Mouse (Mus musculus) liver, adult 2 months (tissue): ENCODE results near the gene Lama2. TPM values are rescaled to one million over a fixed set of nuclear protein-coding genes. Genes with fewer than 3 reads are reported as not detected.
A peak's percentile ranks its signal among the peaks of the same experiment; 100 is the strongest.

Source experiments
- DNase-seq: peaks from one replicate; pipeline ENCODE4 v3.0.0-alpha.2; 2011; ENCODE audit warnings: low read depth, low spot score; ENCODE audit errors: extremely low read depth
- H3K27ac ChIP-seq: fragments of 200-500 bp; replicated peaks from 2 replicates; pipeline ENCODE4 v1.5.1; 2012; ENCODE audit warnings: low read depth, mild to moderate bottlenecking, control low read depth, inconsistent platforms, low read length; ENCODE audit not compliant: insufficient read depth
- H3K27me3 ChIP-seq: fragments of 200-500 bp; 2 replicates; pipeline ENCODE4 v1.6.1; 2012; ENCODE audit warnings: mild to moderate bottlenecking, moderate library complexity, low read length, inconsistent platforms; ENCODE audit not compliant: control insufficient read depth, insufficient read depth
- H3K36me3 ChIP-seq: fragments of 200-500 bp; 2 replicates; pipeline ENCODE4 v1.6.1; 2012; ENCODE audit warnings: low read length, inconsistent platforms; ENCODE audit not compliant: control insufficient read depth, insufficient read depth
- H3K4me1 ChIP-seq: fragments of 200-500 bp; 2 replicates; pipeline ENCODE4 v1.6.1; 2011; ENCODE audit warnings: low read length; ENCODE audit not compliant: control insufficient read depth, insufficient read depth
- H3K4me3 ChIP-seq: fragments of 200-500 bp; 2 replicates; pipeline ENCODE4 v1.5.1; 2011; ENCODE audit warnings: low read depth, mild to moderate bottlenecking, control low read depth, low read length, moderate library complexity; ENCODE audit not compliant: insufficient read depth
- H3K79me2 ChIP-seq: fragments of 200-500 bp; 2 replicates; pipeline ENCODE4 v1.6.1; 2012; ENCODE audit warnings: inconsistent platforms, mild to moderate bottlenecking, low read length, moderate library complexity; ENCODE audit not compliant: control insufficient read depth, insufficient read depth
- H3K9ac ChIP-seq: fragments of 200-500 bp; 2 replicates; pipeline ENCODE4 v1.6.1; 2012; ENCODE audit warnings: low read depth, mild to moderate bottlenecking, control low read depth, inconsistent platforms, low read length
- CTCF ChIP-seq: fragments of 200-500 bp; IDR thresholded peaks from 2 replicates; pipeline ENCODE4 v1.5.1; 2011; ENCODE audit warnings: low read depth, low read length, control low read depth
- POLR2A ChIP-seq: fragments of 200-500 bp; IDR thresholded peaks from 2 replicates; pipeline ENCODE4 v1.6.1; 2011; ENCODE audit warnings: low read length, control low read depth; ENCODE audit not compliant: insufficient read depth; ENCODE audit errors: extremely low read depth
- WGBS: fragments of 180-500 bp; shearing (Covaris S2); methylation state at CpG from one replicate; pipeline ENCODE4 v1.1.7; 2018; 5-methylcytosine and 5-hydroxymethylcytosine counted together
- polyA plus RNA-seq: library from polyadenylated mRNA; depleted of rRNA; stranded (reverse); fragments of >200 nt; gene quantifications from 2 replicates; pipeline ENCODE4 v1.2.3, GENCODE M21; 2012
- total RNA-seq: library from RNA; depleted of rRNA; stranded (reverse); fragments of >200 nt; gene quantifications from 2 replicates; pipeline ENCODE4 v1.2.3, GENCODE M21; 2014

Gene Lama2
- total and polyA plus RNA-seq, 2 experiments: 1.1 to 1.9 TPM

DNA sequence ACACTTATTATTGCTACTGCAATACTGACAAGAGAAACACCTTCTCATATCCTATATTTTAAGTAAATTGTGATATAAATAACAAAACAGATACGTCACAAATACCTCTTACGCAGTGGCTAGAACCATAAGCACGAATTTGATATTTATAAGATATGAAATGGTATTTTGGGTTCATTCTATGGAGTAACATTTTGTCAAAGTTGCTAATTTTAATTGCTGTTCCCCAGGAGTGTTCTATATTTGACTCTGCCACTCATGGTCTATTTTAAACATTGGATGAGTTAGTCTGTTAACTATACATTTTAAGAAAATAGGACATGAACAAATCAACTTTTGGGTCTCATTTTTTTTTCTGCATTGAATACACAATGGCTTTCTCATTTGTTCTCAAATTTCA, 469.3 kb downstream of the Lama2 start:
- WGBS: 82% methylated on average over 3 of the region's 3 CpGs

DNA sequence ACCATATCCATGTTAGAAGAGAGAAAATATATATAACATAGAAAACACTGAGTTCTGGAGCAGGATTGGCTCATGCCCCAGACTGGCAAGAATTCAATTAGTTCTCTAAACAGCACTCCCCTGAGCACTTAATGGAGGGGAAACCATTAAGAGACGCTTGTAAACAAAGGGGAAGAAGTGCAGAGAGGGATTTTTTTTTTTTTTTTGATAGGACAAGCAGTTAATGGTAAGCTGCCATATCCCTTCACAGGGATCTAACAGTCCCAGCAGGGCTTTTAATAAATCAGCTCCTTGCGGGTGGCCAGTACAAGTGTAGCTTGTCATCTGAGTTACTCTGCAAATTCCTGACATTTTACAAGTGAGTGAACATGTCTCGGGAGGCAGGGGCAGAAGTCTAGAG, 479.1 kb downstream of the Lama2 start:
- DNase-seq: no peak
- Histone ChIP-seq H3K4me1 (no peaks in the 10 kb centered on the region), H3K27me3 (no peaks in the 10 kb centered on the region), H3K27ac (no peak overlapping the region), H3K36me3 (no peaks in the 10 kb centered on the region), H3K4me3 (no peak overlapping the region), H3K9ac (no peak overlapping the region), H3K79me2 (no peaks in the 10 kb centered on the region)
- TF ChIP-seq POLR2A: no peak
- no peak for TF ChIP-seq CTCF
- WGBS: 66% methylated on average over 3 of the region's 3 CpGs

More for the DNA sequence above, 469.3 kb downstream of the Lama2 start:
- TF ChIP-seq CTCF: no peak
- TF ChIP-seq POLR2A: no peak
- no peak overlapping the region for H3K9ac ChIP-seq
- H3K4me1 ChIP-seq: no peaks in the 10 kb centered on the region
- H3K27ac ChIP-seq: no peak overlapping the region
- H3K79me2 ChIP-seq: no peaks in the 10 kb centered on the region
- no peak for DNase-seq
- no peaks in the 10 kb centered on the region for H3K27me3 ChIP-seq
- H3K36me3 ChIP-seq: no peaks in the 10 kb centered on the region
- H3K4me3 ChIP-seq: no peak overlapping the region

DNA sequence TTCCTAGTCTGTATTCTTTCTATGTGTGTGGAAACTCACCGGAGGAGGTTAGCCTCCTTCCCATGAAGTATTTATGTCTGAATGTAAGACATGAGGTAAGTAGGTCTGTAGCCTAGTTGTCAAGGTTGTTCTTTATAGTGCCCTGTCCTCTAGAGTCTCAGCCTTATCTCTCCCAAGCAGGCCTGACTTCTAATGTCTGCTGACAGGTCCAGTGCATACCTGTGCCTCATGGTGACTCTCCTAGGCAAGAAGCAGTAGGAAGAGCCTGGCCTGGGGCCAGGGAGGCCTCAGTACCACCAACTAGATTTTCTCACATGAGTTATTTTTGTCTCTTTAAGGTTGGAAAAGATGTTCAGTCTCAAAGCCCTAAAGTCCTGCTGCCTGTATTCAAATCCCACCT, 483.8 kb downstream of the Lama2 start:
- peaks cover 2% of the 10 kb centered on the region; the same call in 1 of the 2 replicates for H3K4me1 ChIP-seq
- no peak for TF ChIP-seq POLR2A
- no peak for TF ChIP-seq CTCF
- DNase-seq: no peak
- H3K27me3 ChIP-seq: no peaks in the 10 kb centered on the region
- H3K27ac ChIP-seq: no peak overlapping the region
- no peak overlapping the region for H3K4me3 ChIP-seq
- whole genome bisulfite sequencing: 95% methylated on average over 1 of the region's 1 CpGs
- H3K9ac ChIP-seq: no peak overlapping the region
- no peaks in the 10 kb centered on the region for H3K36me3 ChIP-seq
- no peaks in the 10 kb centered on the region for H3K79me2 ChIP-seq

DNA sequence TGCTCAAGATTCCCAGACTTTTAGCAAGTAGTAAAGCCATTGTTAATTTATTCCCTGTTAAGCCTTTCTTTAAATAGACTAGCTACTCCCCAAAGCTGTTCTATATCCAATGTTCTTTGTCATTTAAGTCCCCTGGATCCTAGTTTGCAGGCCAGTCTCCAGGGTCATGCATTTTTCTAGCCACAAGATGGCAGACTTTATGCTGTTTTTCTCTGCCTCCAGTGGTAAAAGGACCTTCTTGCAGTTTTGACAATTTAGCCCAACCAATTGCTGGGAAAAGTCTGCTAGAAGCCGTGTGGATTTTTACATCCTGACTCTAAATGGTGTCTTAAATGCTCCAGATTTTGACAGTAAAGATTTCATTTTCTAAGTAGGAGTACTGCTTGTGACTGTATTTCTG, 486.4 kb downstream of the Lama2 start:
- H3K27me3 ChIP-seq: no peaks in the 10 kb centered on the region
- TF ChIP-seq POLR2A (no peak), CTCF (peak; percentile 20; the same call in 1 of the 2 replicates)
- H3K9ac ChIP-seq: no peak overlapping the region
- no peaks in the 10 kb centered on the region for H3K36me3 ChIP-seq
- 2% methylated on average over 1 of the region's 1 CpGs for WGBS
- no peak overlapping the region for H3K27ac ChIP-seq
- no peaks in the 10 kb centered on the region for H3K79me2 ChIP-seq
- no peak overlapping the region for H3K4me3 ChIP-seq
- peaks cover 2% of the 10 kb centered on the region; the same call in 1 of the 2 replicates for H3K4me1 ChIP-seq
- peak; percentile 56 for DNase-seq

DNA sequence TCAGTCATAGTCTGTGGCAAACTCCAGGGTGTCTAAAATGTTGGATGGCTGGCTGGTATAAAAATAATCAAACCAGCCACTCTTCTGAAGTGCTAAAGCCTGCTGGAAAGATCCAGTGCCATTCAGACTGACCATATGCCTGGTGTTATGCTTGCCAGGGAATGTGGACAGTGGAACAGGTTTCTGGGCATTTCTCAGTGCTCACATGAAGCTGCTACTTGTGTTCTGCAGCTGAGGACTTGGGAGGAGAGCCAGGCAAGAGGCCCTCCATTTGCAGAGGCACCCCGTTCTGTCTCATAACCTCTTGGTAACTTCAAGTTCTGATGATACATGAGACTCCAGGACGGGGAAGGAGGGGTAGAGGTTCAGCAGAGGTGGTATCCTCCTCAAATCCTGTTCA, 492.1 kb downstream of the Lama2 start:
- WGBS: 77% methylated on average over 2 of the region's 2 CpGs
- no peak for DNase-seq
- Histone ChIP-seq H3K36me3 (no peaks in the 10 kb centered on the region), H3K4me3 (no peak overlapping the region), H3K79me2 (no peaks in the 10 kb centered on the region), H3K27ac (no peak overlapping the region), H3K27me3 (no peaks in the 10 kb centered on the region), H3K4me1 (no peaks in the 10 kb centered on the region), H3K9ac (no peak overlapping the region)
- no peak for TF ChIP-seq POLR2A
- no peak for TF ChIP-seq CTCF

DNA sequence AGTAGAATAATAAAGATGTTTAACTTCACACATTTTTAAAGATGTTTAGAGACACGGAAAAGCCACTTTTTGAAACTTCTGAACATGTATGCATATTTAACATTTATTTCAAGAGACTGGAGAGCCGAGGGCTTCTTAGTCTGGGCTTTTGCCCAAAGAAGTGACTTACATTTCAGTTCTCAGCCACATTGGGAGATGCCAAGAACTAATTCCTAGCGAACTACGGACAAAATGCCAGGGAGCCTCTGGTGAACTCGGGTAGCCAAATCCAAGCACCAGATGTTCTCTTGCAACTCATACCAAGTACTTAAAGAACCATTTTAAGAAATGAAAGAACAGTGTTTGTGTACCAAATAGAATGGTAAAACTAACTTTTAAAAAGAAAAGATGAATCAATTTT, 495.8 kb downstream of the Lama2 start:
- no peak overlapping the region for H3K9ac ChIP-seq
- TF ChIP-seq POLR2A: no peak
- TF ChIP-seq CTCF: no peak
- DNase-seq: no peak
- no peak overlapping the region for H3K27ac ChIP-seq
- no peaks in the 10 kb centered on the region for H3K79me2 ChIP-seq
- no peaks in the 10 kb centered on the region for H3K4me1 ChIP-seq
- no peaks in the 10 kb centered on the region for H3K36me3 ChIP-seq
- WGBS: 76% methylated on average over 5 of the region's 5 CpGs
- H3K27me3 ChIP-seq: no peaks in the 10 kb centered on the region
- H3K4me3 ChIP-seq: no peak overlapping the region
